Mouse (Mus musculus): Measurements from ENCODE around the gene Tango2. TPM values are rescaled to one million over a fixed set of nuclear protein-coding genes. Genes with fewer than 3 reads are reported as not detected.

Gene Tango2
- total and polyA plus RNA-seq, 3 experiments = 3.8 to 10.8 (median 9.6) TPM

DNA sequence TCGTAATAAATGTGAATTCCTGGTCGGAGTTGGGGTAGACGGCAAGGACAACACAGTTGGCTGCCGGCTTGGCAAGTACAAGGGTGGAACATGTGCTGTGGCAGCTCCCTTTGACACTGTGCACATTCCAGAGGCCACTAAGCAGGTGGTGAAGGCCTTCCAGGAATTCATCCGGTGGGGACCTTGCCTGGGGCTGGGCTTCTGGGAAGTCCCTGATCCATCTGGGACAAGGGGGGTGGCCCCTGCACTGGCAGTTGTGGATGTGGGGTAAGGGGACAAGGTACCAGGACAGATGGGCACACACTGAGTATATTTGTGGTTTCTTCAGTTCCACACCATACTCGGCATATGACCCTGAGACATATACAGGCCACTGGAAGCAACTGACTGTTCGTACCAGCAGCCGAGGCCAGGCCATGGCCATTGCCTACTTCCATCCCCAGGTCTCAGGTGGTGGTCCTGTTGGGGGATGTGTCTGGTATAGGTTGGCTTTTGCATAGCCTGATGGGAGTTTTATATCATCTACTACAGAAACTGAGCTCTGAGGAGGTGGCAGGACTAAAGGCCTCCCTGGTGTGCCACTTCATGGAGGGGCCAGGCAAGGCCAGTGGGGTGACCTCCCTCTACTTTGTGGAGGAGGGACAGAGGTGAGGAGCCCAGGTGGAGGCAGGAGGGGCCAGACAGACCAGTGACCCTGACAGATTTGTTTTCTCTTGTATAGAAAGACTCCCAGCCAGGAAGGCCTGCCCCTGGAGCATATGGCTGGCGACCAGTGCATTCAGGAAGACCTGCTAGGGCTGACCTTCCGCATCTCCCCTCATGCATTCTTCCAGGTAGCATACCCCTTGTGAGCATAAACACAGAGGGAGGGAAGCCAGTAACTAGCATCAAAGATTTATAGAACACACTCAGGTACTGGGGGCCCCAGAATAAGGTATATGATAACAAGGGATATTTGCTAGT, 96.8 kb downstream of the Tango2 start:
- no peak overlapping the region for H3K27ac ChIP-seq (ENCODE audit: insufficient read depth, low read depth)
- H3K4me2 ChIP-seq (ENCODE audit: insufficient read depth, low read depth, poor library complexity, severe bottlenecking) = peak overlapping the region; percentile 94; the same call in 1 of the 2 replicates
- peak overlapping the region in 2 of 3 experiments; percentile 19 to 78 for H3K4me3 ChIP-seq (replicated peaks in 1 of 3; ENCODE audit: low read depth in 2 of 3, low read length in 2 of 3, poor library complexity in 1 of 3)
- DNase-seq (ENCODE audit: extremely low read depth) = no peak
- dilution Hi-C loops (cut with MboI; ENCODE audit: extremely low pct_ligation_motif_present, extremely low pct_unique_long_range_greater_than_20kb, low sequenced_read_pairs) = no loop called here
- H3K9me3 ChIP-seq (replicated peaks; ENCODE audit: low read length) = no peaks in the 10 kb centered on the region
- H3K36me3 ChIP-seq (replicated peaks in 1 of 2; ENCODE audit: control insufficient read depth in 1 of 2, insufficient read depth in 1 of 2, low read length in 1 of 2) = peaks cover 59 to 73% of the 10 kb centered on the region in 2 experiments
- H3K27me3 ChIP-seq (replicated peaks) = no peaks in the 10 kb centered on the region
- H3K9ac ChIP-seq (ENCODE audit: insufficient read depth, low read depth) = peak overlapping the region; percentile 93
- in situ Hi-C loops (cut with MboI; ENCODE audit: low pct_ligation_motif_present, low pct_unique_long_range_greater_than_20kb, low sequenced_read_pairs) = loop anchor here (5.0 kb wide), 1 partner anchor 36 kb away; the partner anchor contains the start of gene Dgcr8
- TF ChIP-seq SIN3A (IDR thresholded peaks at IDR 0.05; ENCODE audit: low read length) = 0 out of 2 replicates have a peak, but pooled peaks have one; percentile 9
- TF ChIP-seq CHD2 (IDR thresholded peaks at IDR 0.05; ENCODE audit: low read length) = 0 out of 2 replicates have a peak, but pooled peaks have one; percentile 23
- no peak for TF ChIP-seq GABPA (IDR thresholded peaks at IDR 0.05; ENCODE audit: insufficient replicate concordance, low read depth, low read length)
- TF ChIP-seq EP300 (IDR thresholded peaks at IDR 0.05; ENCODE audit: low read length) = no peak
- 0 out of 2 replicates have a peak, but pooled peaks have one; percentile 54 for TF ChIP-seq ZMIZ1 (IDR thresholded peaks at IDR 0.05; ENCODE audit: low read depth, low read length)
- TF ChIP-seq MAZ (IDR thresholded peaks at IDR 0.05; ENCODE audit: low read depth, low read length) = no peak
- peak; percentile 41; the same call in 1 of the 2 replicates for TF ChIP-seq POLR2A (IDR thresholded peaks at IDR 0.05; ENCODE audit: low read depth, low read length)
- H3K4me1 ChIP-seq (ENCODE audit: control insufficient read depth in 1 of 2, insufficient read depth in 2 of 2) = peaks cover 11 to 35% of the 10 kb centered on the region in 2 experiments
- H3K79me2 ChIP-seq (replicated peaks; ENCODE audit: control insufficient read depth, extremely low read depth, insufficient read depth, poor library complexity, severe bottlenecking) = peaks cover 46% of the 10 kb centered on the region

Other genes starting within 250 kb of the Tango2 start
- gene Rtn4r, start 220.5 kb downstream of the Tango2 start, total RNA-seq (2012; rRNA removed) = not detected in 2 replicates
- not detected in 2 replicates for gene Rtn4r, start 220.5 kb downstream of the Tango2 start, total RNA-seq (2014; rRNA removed)
- gene Rtn4r, start 220.5 kb downstream of the Tango2 start, polyA plus RNA-seq (2012; ENCODE audit: insufficient read length, low read depth) = not detected in 2 replicates
- gene Ccdc188, start 130.2 kb downstream of the Tango2 start, total RNA-seq (2012; rRNA removed) = 0.30 and 0.50 TPM in 2 replicates
- gene Ccdc188, start 130.2 kb downstream of the Tango2 start, total RNA-seq (2014; rRNA removed) = not detected in 2 replicates
- gene Ccdc188, start 130.2 kb downstream of the Tango2 start, polyA plus RNA-seq (2012; ENCODE audit: insufficient read length, low read depth) = 0.30 TPM in 1 of 2 replicates, not detected in the other
- 10.3 and 12.1 TPM in 2 replicates for gene Zdhhc8, start 113.0 kb downstream of the Tango2 start, total RNA-seq (2012; rRNA removed)
- 3.2 and 3.6 TPM in 2 replicates for gene Zdhhc8, start 113.0 kb downstream of the Tango2 start, total RNA-seq (2014; rRNA removed)
- 9.5 and 15.2 TPM in 2 replicates for gene Zdhhc8, start 113.0 kb downstream of the Tango2 start, polyA plus RNA-seq (2012; ENCODE audit: insufficient read length, low read depth)
- gene Trmt2a, start 99.4 kb downstream of the Tango2 start, total RNA-seq (2012; rRNA removed) = 155 and 208 TPM in 2 replicates
- 196 and 199 TPM in 2 replicates for gene Trmt2a, start 99.4 kb downstream of the Tango2 start, total RNA-seq (2014; rRNA removed)
- gene Trmt2a, start 99.4 kb downstream of the Tango2 start, polyA plus RNA-seq (2012; ENCODE audit: insufficient read length, low read depth) = 216 and 252 TPM in 2 replicates
- gene Ranbp1, start 99.4 kb downstream of the Tango2 start, total RNA-seq (2012; rRNA removed) = 605 and 763 TPM in 2 replicates
- gene Ranbp1, start 99.4 kb downstream of the Tango2 start, total RNA-seq (2014; rRNA removed) = 1,124 and 1,127 TPM in 2 replicates
- gene Ranbp1, start 99.4 kb downstream of the Tango2 start, polyA plus RNA-seq (2012; ENCODE audit: insufficient read length, low read depth) = 1,263 and 1,327 TPM in 2 replicates
- gene Gm49776, start 89.8 kb downstream of the Tango2 start, total RNA-seq (2012; rRNA removed) = 0.25 TPM in 1 of 2 replicates, not detected in the other
- gene Gm49776, start 89.8 kb downstream of the Tango2 start, total RNA-seq (2014; rRNA removed) = not detected in 2 replicates
- gene Gm49776, start 89.8 kb downstream of the Tango2 start, polyA plus RNA-seq (2012; ENCODE audit: insufficient read length, low read depth) = 25.0 TPM in 2 replicates
- gene Dgcr8, start 58.9 kb downstream of the Tango2 start, total RNA-seq (2012; rRNA removed) = 31.8 and 44.1 TPM in 2 replicates
- 29.1 and 34.4 TPM in 2 replicates for gene Dgcr8, start 58.9 kb downstream of the Tango2 start, total RNA-seq (2014; rRNA removed)
- 39.9 and 42.9 TPM in 2 replicates for gene Dgcr8, start 58.9 kb downstream of the Tango2 start, polyA plus RNA-seq (2012; ENCODE audit: insufficient read length, low read depth)
- gene Arvcf, start 79 bp upstream of the Tango2 start, total RNA-seq (2012; rRNA removed) = 2.9 and 7.5 TPM in 2 replicates
- gene Arvcf, start 79 bp upstream of the Tango2 start, total RNA-seq (2014; rRNA removed) = 1.1 and 3.3 TPM in 2 replicates
- 3.5 and 3.9 TPM in 2 replicates for gene Arvcf, start 79 bp upstream of the Tango2 start, polyA plus RNA-seq (2012; ENCODE audit: insufficient read length, low read depth)
- gene Txnrd2, start 78.3 kb upstream of the Tango2 start, total RNA-seq (2012; rRNA removed) = 19.4 and 22.0 TPM in 2 replicates
- gene Txnrd2, start 78.3 kb upstream of the Tango2 start, total RNA-seq (2014; rRNA removed) = 14.6 and 15.1 TPM in 2 replicates
- gene Txnrd2, start 78.3 kb upstream of the Tango2 start, polyA plus RNA-seq (2012; ENCODE audit: insufficient read length, low read depth) = 24.1 and 32.2 TPM in 2 replicates
- gene Comt, start 78.7 kb upstream of the Tango2 start, total RNA-seq (2012; rRNA removed) = 81.3 and 84.8 TPM in 2 replicates
- 91.6 and 98.9 TPM in 2 replicates for gene Comt, start 78.7 kb upstream of the Tango2 start, total RNA-seq (2014; rRNA removed)
- gene Comt, start 78.7 kb upstream of the Tango2 start, polyA plus RNA-seq (2012; ENCODE audit: insufficient read length, low read depth) = 69.7 and 74.0 TPM in 2 replicates
- gene Gnb1l, start 150.6 kb upstream of the Tango2 start, total RNA-seq (2012; rRNA removed) = 21.5 and 22.3 TPM in 2 replicates
- gene Gnb1l, start 150.6 kb upstream of the Tango2 start, total RNA-seq (2014; rRNA removed) = 15.9 and 16.8 TPM in 2 replicates
- 25.5 and 26.9 TPM in 2 replicates for gene Gnb1l, start 150.6 kb upstream of the Tango2 start, polyA plus RNA-seq (2012; ENCODE audit: insufficient read length, low read depth)
- 9.8 and 11.0 TPM in 2 replicates for gene Rtl10, start 150.8 kb upstream of the Tango2 start, total RNA-seq (2012; rRNA removed)
- 2.1 and 4.8 TPM in 2 replicates for gene Rtl10, start 150.8 kb upstream of the Tango2 start, total RNA-seq (2014; rRNA removed)
- 12.3 and 21.1 TPM in 2 replicates for gene Rtl10, start 150.8 kb upstream of the Tango2 start, polyA plus RNA-seq (2012; ENCODE audit: insufficient read length, low read depth)
- gene Tbx1, start 242.6 kb upstream of the Tango2 start, total RNA-seq (2012; rRNA removed) = 0.04 TPM in 1 of 2 replicates, not detected in the other
- gene Tbx1, start 242.6 kb upstream of the Tango2 start, total RNA-seq (2014; rRNA removed) = not detected in 2 replicates
- gene Tbx1, start 242.6 kb upstream of the Tango2 start, polyA plus RNA-seq (2012; ENCODE audit: insufficient read length, low read depth) = not detected in 2 replicates